Mouse (Mus musculus): ENCODE data around the gene Luc7l3.

DNA sequence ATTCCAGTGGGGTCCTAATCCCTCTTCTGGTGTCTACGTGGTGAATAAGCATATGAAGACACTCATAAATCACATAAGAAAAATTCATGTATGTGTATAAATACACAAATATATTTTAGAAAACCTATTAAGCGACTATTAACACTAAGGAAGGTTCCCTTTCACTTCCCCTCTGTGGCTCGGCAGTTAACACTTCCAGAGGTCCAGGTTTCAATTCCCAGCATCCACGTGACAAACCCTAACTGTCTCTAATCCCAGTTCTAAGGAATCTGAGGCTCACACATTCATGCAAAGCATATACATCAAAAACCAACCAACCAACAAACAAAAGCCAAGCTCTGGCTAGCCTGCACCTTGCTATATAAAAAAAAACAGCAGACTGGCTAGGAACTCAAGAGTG, 4.3 kb downstream of the Luc7l3 start:
- TF ChIP-seq KAT2A (conservative IDR thresholded peaks at IDR 0.05; ENCODE audit: low read depth, low read length) (no peak), CTCF (IDR thresholded peaks at IDR 0.05 in 2 of 3, conservative IDR thresholded peaks at IDR 0.05 in 1 of 3; ENCODE audit: control insufficient read depth in 1 of 3, insufficient read depth in 1 of 3, low read depth in 2 of 3, low read length in 3 of 3, poor library complexity in 1 of 3, severe bottlenecking in 1 of 3) (no peak), MAFK (IDR thresholded peaks at IDR 0.05; ENCODE audit: borderline replicate concordance, low read depth, low read length) (no peak), UBTF (IDR thresholded peaks at IDR 0.05; ENCODE audit: borderline replicate concordance, insufficient read depth, low read depth, low read length) (no peak)

Data from MEL (cell line).